Mouse (Mus musculus) lung, postnatal 0 days (tissue): ENCODE data around the gene Olfr1163.

ENCODE experiments used
- CTCF ChIP-seq: IDR thresholded peaks from 2 replicates; pipeline ENCODE4 v1.5.1; 2016; ENCODE audit warnings: antibody characterized with exemption, mild to moderate bottlenecking
- EP300 ChIP-seq: IDR thresholded peaks from 2 replicates; pipeline ENCODE4 v1.6.1; 2016; ENCODE audit warnings: antibody characterized with exemption, mild to moderate bottlenecking, control low read depth

- TF ChIP-seq CTCF (no peak), EP300 (no peak)
Measured at GRCm38 (mm10) chr2:88063587-88063986, 8.0 kb downstream of the Olfr1163 start.
